Mouse (Mus musculus) heart, embryonic 15.5 days (tissue): ENCODE measurements around the gene Wwp2. TPM values are rescaled to one million over a fixed set of nuclear protein-coding genes. Genes with fewer than 3 reads are reported as not detected.
A peak's percentile ranks its signal among the peaks of the same experiment; 100 is the strongest.

Source experiments
- ATAC-seq: fragments of 200-750 bp; cut with Nextera tagmentation; replicated peaks from 2 replicates; pipeline ENCODE4 v1.8.0; 2017; ENCODE audit warnings: low read depth, moderate TSS enrichment; ENCODE audit not compliant: insufficient number of reproducible peaks, insufficient read depth, low FRiP score
- H3K27ac ChIP-seq: fragments of 300-500 bp; sonication (generic); 2 replicates; pipeline ENCODE4 v1.5.1; 2015; ENCODE audit warnings: mild to moderate bottlenecking, inconsistent platforms
- H3K27me3 ChIP-seq: fragments of 300-500 bp; sonication (generic); 2 replicates; pipeline ENCODE4 v1.6.1; 2015; ENCODE audit warnings: inconsistent platforms
- H3K36me3 ChIP-seq: fragments of 300-500 bp; sonication (generic); 2 replicates; pipeline ENCODE4 v1.6.1; 2015; ENCODE audit warnings: mild to moderate bottlenecking, inconsistent platforms
- H3K4me1 ChIP-seq: fragments of 300-500 bp; sonication (generic); replicated peaks from 2 replicates; pipeline ENCODE4 v1.6.1; 2015; ENCODE audit warnings: inconsistent platforms
- H3K4me2 ChIP-seq: fragments of 300-500 bp; sonication (generic); 2 replicates; pipeline ENCODE4 v1.6.1; 2015; ENCODE audit warnings: inconsistent platforms, mild to moderate bottlenecking, moderate library complexity
- H3K4me3 ChIP-seq: fragments of 300-500 bp; sonication (generic); 2 replicates; pipeline ENCODE4 v1.5.1; 2015; ENCODE audit warnings: mild to moderate bottlenecking, inconsistent platforms
- H3K9ac ChIP-seq: fragments of 300-500 bp; sonication (generic); 2 replicates; pipeline ENCODE4 v1.6.1; 2015; ENCODE audit warnings: mild to moderate bottlenecking, inconsistent platforms
- H3K9me3 ChIP-seq: fragments of 300-500 bp; sonication (generic); replicated peaks from 2 replicates; pipeline ENCODE4 v1.6.1; 2016; ENCODE audit warnings: inconsistent platforms
- WGBS: fragments of 180-500 bp; shearing (Covaris S2); methylation state at CpG from one replicate; pipeline ENCODE4 v1.1.7; 2015; ENCODE audit warnings: mixed read lengths; 5-methylcytosine and 5-hydroxymethylcytosine counted together
- polyA plus RNA-seq: library from polyadenylated mRNA; unstranded; fragments of >200 nt; fragmentation: Nextera tagmentation; extraction: Ambion mirVana; gene quantifications from 2 replicates; pipeline ENCODE4 v1.2.1, GENCODE M21; 2015

Gene Wwp2
- polyA plus RNA-seq, 1 experiment from 2014 or later: 27.5 TPM

DNA sequence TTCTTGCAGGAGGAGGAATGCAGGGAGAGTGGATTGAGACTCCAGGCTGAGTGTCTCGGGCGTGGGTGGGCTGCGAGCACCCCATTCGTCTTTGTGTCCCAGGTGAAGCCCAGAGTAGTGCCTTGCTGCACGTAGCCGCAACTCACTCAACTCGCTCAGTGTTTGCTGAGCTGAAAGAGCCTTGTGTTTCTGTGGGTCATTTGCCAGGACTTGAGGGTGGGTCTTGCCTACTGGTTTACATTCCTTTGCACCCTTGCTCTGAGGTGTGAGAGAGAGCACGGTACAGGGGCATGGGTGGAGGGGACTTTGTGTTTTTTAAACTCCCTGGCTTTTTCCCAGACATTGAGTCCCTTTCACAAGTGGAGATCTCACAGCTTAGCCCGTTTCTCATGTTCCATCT lies 59.3 kb downstream of the Wwp2 start:
- ATAC-seq: no peak
- no peak overlapping the region for H3K27ac ChIP-seq

DNA sequence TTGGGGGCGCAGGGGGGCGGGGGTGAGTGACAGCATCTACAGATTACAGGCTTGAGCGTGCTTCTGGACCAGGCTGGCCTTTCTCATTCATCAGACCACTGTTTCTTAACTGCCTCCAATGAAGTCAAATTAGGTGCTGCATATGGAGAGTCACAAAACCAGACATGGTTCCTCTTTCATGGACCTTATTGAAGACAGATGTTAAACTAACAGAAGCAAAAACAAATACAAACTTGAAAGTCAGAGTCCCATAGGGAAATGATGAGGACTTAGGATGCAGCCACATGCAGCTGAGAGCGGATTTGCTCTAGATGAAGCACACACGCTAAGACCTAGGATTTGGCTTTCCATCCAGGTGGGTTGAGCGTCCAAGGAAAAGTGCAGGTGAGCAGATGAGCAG lies 61.5 kb downstream of the Wwp2 start:
- no peaks in the 10 kb centered on the region for H3K9me3 ChIP-seq
- no peak overlapping the region for H3K4me2 ChIP-seq
- H3K9ac ChIP-seq: no peak overlapping the region
- H3K4me1 ChIP-seq: peaks cover 21% of the 10 kb centered on the region
- H3K4me3 ChIP-seq: no peak overlapping the region
- 79% methylated on average over 6 of the region's 6 CpGs for WGBS
- no peak for ATAC-seq
- H3K27me3 ChIP-seq: no peaks in the 10 kb centered on the region
- no peaks in the 10 kb centered on the region for H3K36me3 ChIP-seq
- H3K27ac ChIP-seq: no peak overlapping the region

More for the DNA sequence above, 59.3 kb downstream of the Wwp2 start:
- Histone ChIP-seq H3K9ac (no peak overlapping the region), H3K4me2 (no peak overlapping the region), H3K9me3 (no peaks in the 10 kb centered on the region), H3K4me1 (peaks cover 29% of the 10 kb centered on the region), H3K4me3 (no peak overlapping the region), H3K36me3 (no peaks in the 10 kb centered on the region), H3K27me3 (no peaks in the 10 kb centered on the region)
- 78% methylated on average over 9 of the region's 9 CpGs for WGBS

DNA sequence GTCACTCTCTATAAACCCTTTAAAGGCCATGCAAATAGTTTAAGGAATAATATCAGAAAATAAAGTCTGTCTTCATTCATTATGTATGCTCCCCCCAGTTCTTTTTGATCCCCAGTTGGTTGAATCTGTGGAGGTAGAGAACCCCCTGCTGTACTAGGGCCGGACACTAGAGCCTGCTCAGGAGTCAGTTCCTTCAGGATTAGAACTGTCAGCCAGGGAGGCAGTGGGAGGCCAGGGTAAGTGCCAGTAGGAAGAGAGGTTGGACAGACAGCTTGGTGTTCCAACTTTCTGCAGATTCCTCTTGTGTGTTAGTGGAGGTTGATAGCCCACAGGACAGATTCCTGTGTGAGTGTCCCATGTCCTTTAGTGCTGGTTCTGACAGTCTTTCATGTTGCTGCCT lies 62.2 kb downstream of the Wwp2 start:
- Histone ChIP-seq H3K9ac (no peak overlapping the region), H3K4me3 (no peak overlapping the region), H3K27me3 (no peaks in the 10 kb centered on the region), H3K4me2 (no peak overlapping the region), H3K4me1 (peaks cover 23% of the 10 kb centered on the region), H3K27ac (peak overlapping the region; percentile 27), H3K9me3 (no peaks in the 10 kb centered on the region), H3K36me3 (no peaks in the 10 kb centered on the region)
- WGBS: 62% methylated on average over 1 of the region's 1 CpGs
- ATAC-seq: no peak

DNA sequence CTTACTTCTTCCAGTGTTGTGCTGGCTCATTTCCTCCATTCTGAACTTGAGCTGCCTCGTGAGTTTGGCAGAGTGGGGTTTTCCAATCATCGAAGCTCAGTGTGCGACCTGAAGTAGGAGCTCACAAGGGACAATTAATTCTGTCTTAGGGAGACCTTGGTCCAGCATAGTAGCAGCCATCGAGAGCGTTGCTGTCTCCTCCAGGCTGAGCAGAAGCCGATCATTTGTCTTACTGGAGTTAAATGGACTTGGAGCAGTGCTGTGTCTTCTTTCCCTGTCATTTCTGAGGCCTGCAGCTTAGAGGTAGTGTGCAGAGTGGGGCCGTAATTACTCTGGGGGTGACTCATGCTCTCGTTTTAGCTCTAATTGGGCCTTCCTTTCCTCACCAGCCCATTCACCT lies 62.6 kb downstream of the Wwp2 start:
- peaks cover 27% of the 10 kb centered on the region for H3K4me1 ChIP-seq
- H3K9ac ChIP-seq: no peak overlapping the region
- H3K4me2 ChIP-seq: no peak overlapping the region
- no peaks in the 10 kb centered on the region for H3K27me3 ChIP-seq
- peak overlapping the region; percentile 27 for H3K27ac ChIP-seq
- no peaks in the 10 kb centered on the region for H3K9me3 ChIP-seq
- ATAC-seq: 0 out of 2 replicates have a peak, but pooled peaks have one; percentile 53
- no peak overlapping the region for H3K4me3 ChIP-seq
- 54% methylated on average over 8 of the region's 8 CpGs for WGBS
- H3K36me3 ChIP-seq: no peaks in the 10 kb centered on the region

DNA sequence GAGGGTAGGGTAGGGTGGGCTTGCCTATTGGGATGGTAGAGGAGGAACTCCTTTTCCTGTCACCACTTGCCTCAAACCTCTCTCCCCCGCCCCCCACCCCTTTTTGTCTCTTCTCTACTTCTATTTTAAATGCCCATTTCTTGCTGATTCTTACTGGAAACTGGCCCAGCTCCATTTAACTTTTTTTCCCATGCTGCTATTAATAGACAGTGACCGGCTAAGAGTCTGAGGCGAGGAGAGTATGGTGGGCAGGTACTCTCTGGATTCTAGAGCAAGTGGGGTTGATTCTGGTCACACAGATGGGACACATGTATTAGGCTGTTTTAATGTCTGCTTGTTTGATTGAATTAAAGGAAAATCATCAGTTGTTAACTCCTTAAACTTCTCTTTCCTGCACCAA lies 63.4 kb downstream of the Wwp2 start:
- Histone ChIP-seq H3K4me3 (no peak overlapping the region), H3K9ac (no peak overlapping the region), H3K36me3 (no peaks in the 10 kb centered on the region), H3K27ac (no peak overlapping the region), H3K27me3 (no peaks in the 10 kb centered on the region), H3K4me2 (no peak overlapping the region), H3K9me3 (no peaks in the 10 kb centered on the region), H3K4me1 (peaks cover 33% of the 10 kb centered on the region)
- 41% methylated on average over 3 of the region's 3 CpGs for WGBS
- ATAC-seq: no peak

DNA sequence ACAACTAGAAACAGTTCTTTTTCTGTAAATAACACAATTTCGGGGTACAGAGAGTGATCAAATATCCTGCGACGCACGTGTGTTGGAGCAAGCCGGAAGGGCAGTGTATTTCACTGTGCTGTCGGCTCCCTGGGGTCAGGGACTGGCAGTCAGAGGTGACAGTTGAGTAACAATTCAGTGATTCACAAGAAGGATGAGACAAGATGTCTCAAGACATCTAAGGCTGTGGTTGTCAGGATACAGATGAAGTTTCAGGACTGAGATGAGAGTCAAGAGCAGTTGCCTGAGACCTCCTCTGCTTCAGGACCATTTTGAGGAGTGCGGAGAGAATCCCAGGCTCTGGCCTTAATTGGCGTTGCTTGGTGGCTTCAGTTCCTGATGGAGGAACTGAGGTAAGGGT lies 66.2 kb downstream of the Wwp2 start:
- no peak overlapping the region for H3K27ac ChIP-seq
- no peaks in the 10 kb centered on the region for H3K27me3 ChIP-seq
- no peak overlapping the region for H3K4me3 ChIP-seq
- H3K9me3 ChIP-seq: no peaks in the 10 kb centered on the region
- no peak for ATAC-seq
- H3K4me2 ChIP-seq: no peak overlapping the region
- 93% methylated on average over 8 of the region's 8 CpGs for WGBS
- no peak overlapping the region for H3K9ac ChIP-seq
- H3K36me3 ChIP-seq: no peaks in the 10 kb centered on the region; the same call in 1 of the 2 replicates
- peaks cover 40% of the 10 kb centered on the region for H3K4me1 ChIP-seq

DNA sequence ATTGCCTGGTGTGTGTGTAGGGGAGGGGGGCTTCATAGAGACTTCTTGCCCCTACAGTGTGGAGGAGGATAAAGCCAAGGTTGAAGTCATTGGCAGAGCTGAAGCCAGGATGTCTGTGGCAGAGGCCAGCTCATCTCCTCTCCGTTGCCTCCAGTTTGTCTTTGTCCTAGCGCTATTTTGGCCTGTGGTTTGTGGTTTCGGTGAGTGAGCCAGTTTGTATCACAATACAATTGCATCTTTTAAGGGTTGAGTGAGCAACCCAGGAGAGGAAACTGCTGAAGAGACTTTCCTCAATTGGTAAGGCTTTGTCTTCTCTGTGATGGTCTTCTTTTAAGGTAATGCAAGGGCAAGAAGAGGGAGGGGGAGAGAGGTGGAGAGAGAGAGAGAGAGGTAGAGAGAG lies 66.8 kb downstream of the Wwp2 start:
- WGBS: 80% methylated on average over 3 of the region's 3 CpGs
- Histone ChIP-seq H3K36me3 (no peaks in the 10 kb centered on the region; the same call in 1 of the 2 replicates), H3K9ac (no peak overlapping the region), H3K27ac (no peak overlapping the region), H3K4me2 (no peak overlapping the region), H3K27me3 (no peaks in the 10 kb centered on the region), H3K9me3 (no peaks in the 10 kb centered on the region), H3K4me1 (peaks cover 38% of the 10 kb centered on the region), H3K4me3 (no peak overlapping the region)
- ATAC-seq: no peak

DNA sequence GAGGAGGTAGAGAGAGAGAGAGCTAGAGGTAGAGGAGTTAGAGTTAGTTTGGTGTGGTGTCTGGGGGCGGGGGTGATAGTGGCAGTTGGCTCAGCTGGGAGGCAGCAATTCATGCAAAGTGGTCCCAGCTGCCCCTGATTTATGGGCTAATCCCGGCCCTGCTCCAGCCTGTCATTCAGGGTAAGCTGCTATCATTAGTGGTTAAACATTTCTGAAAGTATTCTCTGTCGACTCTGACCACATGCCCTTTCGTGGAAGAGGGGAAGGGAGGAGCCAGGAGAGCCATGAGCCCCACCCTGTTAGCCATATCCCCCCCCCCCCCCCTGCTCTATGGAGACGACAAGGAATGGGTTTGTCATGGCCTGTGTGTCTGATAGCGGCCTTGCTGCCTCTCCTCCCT lies 67.2 kb downstream of the Wwp2 start:
- Histone ChIP-seq H3K27ac (peak overlapping the region; percentile 48; the same call in 1 of the 2 replicates), H3K4me1 (peaks cover 33% of the 10 kb centered on the region), H3K9me3 (no peaks in the 10 kb centered on the region), H3K36me3 (no peaks in the 10 kb centered on the region; the same call in 1 of the 2 replicates), H3K27me3 (no peaks in the 10 kb centered on the region), H3K4me2 (no peak overlapping the region), H3K9ac (no peak overlapping the region), H3K4me3 (no peak overlapping the region)
- ATAC-seq: no peak; the same call in 1 of the 2 replicates
- 19% methylated on average over 6 of the region's 6 CpGs for WGBS

DNA sequence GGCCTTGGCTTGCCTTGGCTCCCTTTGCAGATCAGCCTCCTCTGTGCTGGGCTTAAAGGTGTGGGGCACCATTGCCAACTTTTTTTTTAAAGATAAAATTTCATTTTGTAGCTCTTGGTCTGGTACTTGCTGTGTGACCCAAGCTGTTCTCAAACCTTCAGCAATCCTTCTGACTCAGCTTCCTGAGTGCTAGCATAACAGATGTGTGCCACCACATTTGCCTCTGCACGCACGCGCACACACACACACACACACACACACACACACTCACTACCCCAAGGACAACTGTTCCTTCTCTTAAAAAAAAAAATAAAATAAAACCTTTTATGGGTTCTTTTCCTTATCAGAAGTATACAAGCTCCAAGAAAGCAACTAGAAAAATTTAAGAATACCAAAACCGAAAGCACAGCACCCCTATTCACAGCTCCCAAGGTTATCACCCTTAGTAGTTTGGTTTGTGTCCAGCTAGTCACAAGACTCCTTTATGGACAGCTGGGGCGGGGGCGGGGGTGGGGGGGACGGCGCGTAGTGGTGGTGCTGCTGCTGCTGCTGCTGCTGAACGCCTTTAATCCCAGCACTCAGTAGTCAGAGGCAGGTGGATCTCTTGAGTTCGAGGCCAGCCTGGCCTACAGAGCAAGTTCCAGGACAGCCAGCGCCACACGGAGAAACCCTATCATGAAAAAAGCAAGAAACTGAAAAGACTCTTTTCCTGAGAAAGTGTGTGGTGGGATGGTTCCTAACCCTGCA lies 68.2 kb downstream of the Wwp2 start:
- Histone ChIP-seq H3K36me3 (no peaks in the 10 kb centered on the region; the same call in 1 of the 2 replicates), H3K9ac (no peak overlapping the region), H3K27me3 (no peaks in the 10 kb centered on the region), H3K4me3 (no peak overlapping the region), H3K4me2 (no peak overlapping the region), H3K27ac (peak overlapping the region; percentile 48; the same call in 1 of the 2 replicates), H3K4me1 (peaks cover 25% of the 10 kb centered on the region), H3K9me3 (no peaks in the 10 kb centered on the region)
- WGBS: 62% methylated on average over 13 of the region's 13 CpGs
- no peak for ATAC-seq

DNA sequence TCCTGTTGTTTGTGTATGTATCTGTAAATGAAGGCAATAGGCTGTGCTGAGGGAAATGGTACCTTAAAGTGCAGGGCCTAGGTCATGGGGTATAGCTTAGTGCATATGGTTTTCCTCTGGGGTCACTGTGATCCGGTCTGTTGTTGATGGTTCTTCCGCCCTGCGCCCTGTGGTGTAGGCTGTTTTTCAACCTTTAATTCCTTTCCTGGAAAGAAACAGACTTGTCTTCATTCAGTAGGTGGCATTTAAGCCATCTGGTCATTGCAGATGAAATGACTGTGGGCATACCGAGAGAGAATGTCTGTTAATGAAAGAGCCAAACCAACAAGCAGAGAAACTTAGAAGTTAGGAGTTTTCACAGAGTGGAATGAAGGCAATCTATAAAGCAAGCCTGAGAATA lies 69.1 kb downstream of the Wwp2 start:
- Histone ChIP-seq H3K9me3 (no peaks in the 10 kb centered on the region), H3K27me3 (no peaks in the 10 kb centered on the region), H3K4me1 (peaks cover 20% of the 10 kb centered on the region), H3K27ac (peak overlapping the region; percentile 17; the same call in 1 of the 2 replicates), H3K4me3 (no peak overlapping the region), H3K9ac (no peak overlapping the region), H3K4me2 (no peak overlapping the region), H3K36me3 (no peaks in the 10 kb centered on the region; the same call in 1 of the 2 replicates)
- ATAC-seq: no peak
- WGBS: 80% methylated on average over 4 of the region's 4 CpGs

DNA sequence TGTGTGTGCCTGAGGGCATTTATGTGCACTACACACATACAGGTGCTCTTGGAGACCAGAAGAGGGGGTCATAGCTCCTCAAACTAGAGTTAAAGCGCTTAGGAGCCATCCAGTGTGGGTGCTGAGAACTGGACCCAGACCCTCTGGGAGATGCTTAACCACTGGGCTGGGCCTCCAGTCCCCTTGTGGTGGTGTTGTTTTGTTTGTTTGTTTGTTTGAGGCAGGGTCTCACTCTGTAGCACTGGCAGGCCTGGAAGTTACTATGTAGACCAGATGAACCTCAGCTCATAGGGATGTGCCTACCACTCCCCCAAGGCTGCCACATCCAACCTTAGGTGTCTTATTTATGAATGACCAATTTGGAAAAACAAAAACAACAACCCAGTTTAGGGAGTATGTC lies 70.9 kb downstream of the Wwp2 start:
- no peak overlapping the region for H3K9ac ChIP-seq
- H3K27ac ChIP-seq: no peak overlapping the region
- peaks cover 20% of the 10 kb centered on the region for H3K4me1 ChIP-seq
- H3K9me3 ChIP-seq: no peaks in the 10 kb centered on the region
- no peak for ATAC-seq
- H3K27me3 ChIP-seq: no peaks in the 10 kb centered on the region
- WGBS: 91% methylated on average over 1 of the region's 1 CpGs
- no peak overlapping the region for H3K4me2 ChIP-seq
- H3K36me3 ChIP-seq: no peaks in the 10 kb centered on the region; the same call in 1 of the 2 replicates
- no peak overlapping the region for H3K4me3 ChIP-seq

DNA sequence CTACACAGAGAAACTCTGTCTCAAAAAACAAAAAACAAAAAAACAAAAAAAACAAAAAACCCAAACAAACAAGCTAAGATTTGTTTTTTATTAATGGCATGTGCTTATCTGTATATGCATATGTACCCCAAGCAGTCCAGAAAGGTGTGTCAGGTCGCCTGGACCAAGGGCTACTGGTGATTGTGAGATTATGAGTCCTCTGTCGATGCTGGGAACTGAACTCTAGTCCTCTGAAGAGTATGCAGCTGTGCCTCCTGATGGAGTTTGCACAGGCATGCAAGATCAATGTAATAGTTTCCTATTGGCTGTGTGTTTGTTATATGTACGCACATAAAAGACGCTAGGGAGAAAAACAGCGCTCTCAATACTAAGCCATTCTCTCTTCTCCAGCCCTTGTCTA lies 74.0 kb downstream of the Wwp2 start:
- no peaks in the 10 kb centered on the region for H3K9me3 ChIP-seq

More for the DNA sequence above, 74.0 kb downstream of the Wwp2 start:
- H3K27ac ChIP-seq: no peak overlapping the region
- H3K27me3 ChIP-seq: no peaks in the 10 kb centered on the region
- peaks cover under 1% of the 10 kb centered on the region for H3K4me1 ChIP-seq
- H3K9ac ChIP-seq: no peak overlapping the region
- no peak overlapping the region for H3K4me3 ChIP-seq
- no peak overlapping the region for H3K4me2 ChIP-seq
- no peak for ATAC-seq
- WGBS: 86% methylated on average over 5 of the region's 5 CpGs
- H3K36me3 ChIP-seq: no peaks in the 10 kb centered on the region; the same call in 1 of the 2 replicates
